Mouse (Mus musculus) heart, embryonic 16.5 days (tissue): Measurements from ENCODE around the gene Isg15. TPM values are rescaled to one million over a fixed set of nuclear protein-coding genes. Genes with fewer than 3 reads are reported as not detected.
A peak's percentile ranks its signal among the peaks of the same experiment; 100 is the strongest.
"Not testable (repeated sequence)": the region's sequence is repeated elsewhere in the genome, so short reads cannot be mapped to it uniquely, and the experiment has no call there.

ENCODE experiments used
- ATAC-seq: fragments of 200-750 bp; cut with Nextera tagmentation; replicated peaks from 2 replicates; pipeline ENCODE4 v1.8.0; 2017; ENCODE audit warnings: moderate number of reproducible peaks; ENCODE audit not compliant: insufficient read depth, low FRiP score; ENCODE audit errors: extremely low read depth
- H3K27ac ChIP-seq: fragments of 300-500 bp; sonication (generic); 2 replicates; pipeline ENCODE4 v1.5.1; 2014; ENCODE audit warnings: mild to moderate bottlenecking, low read length, control low read depth, moderate library complexity
- H3K27me3 ChIP-seq: fragments of 300-500 bp; sonication (generic); 2 replicates; pipeline ENCODE4 v1.6.1; 2014; ENCODE audit warnings: low read length, mixed read lengths; ENCODE audit not compliant: control insufficient read depth, insufficient read depth
- H3K36me3 ChIP-seq: fragments of 300-500 bp; sonication (generic); 2 replicates; pipeline ENCODE4 v1.6.1; 2014; ENCODE audit not compliant: control insufficient read depth, insufficient read depth
- H3K4me1 ChIP-seq: fragments of 300-500 bp; sonication (generic); 2 replicates; pipeline ENCODE4 v1.6.1; 2014; ENCODE audit warnings: low read length, mixed read lengths; ENCODE audit not compliant: control insufficient read depth, insufficient read depth
- H3K4me2 ChIP-seq: fragments of 300-500 bp; sonication (generic); 2 replicates; pipeline ENCODE4 v1.6.1; 2014; ENCODE audit warnings: low read depth, mild to moderate bottlenecking, control low read depth, low read length
- H3K4me3 ChIP-seq: fragments of 300-500 bp; sonication (generic); 2 replicates; pipeline ENCODE4 v1.5.1; 2014; ENCODE audit warnings: mild to moderate bottlenecking, control low read depth, low read length
- H3K9ac ChIP-seq: fragments of 300-500 bp; sonication (generic); 2 replicates; pipeline ENCODE4 v1.6.1; 2014; ENCODE audit warnings: low read length, control low read depth
- H3K9me3 ChIP-seq: fragments of 300-500 bp; sonication (generic); replicated peaks from 2 replicates; pipeline ENCODE4 v1.6.1; 2016; ENCODE audit warnings: low read length; ENCODE audit not compliant: control insufficient read depth
- WGBS: fragments of 180-500 bp; shearing (Covaris S2); extraction: QIAGEN DNeasy Blood & Tissue Kit; methylation state at CpG from one replicate; pipeline ENCODE4 v1.1.7; 2014; 5-methylcytosine and 5-hydroxymethylcytosine counted together
- microRNA-seq: library from miRNA; unstranded; fragments of <30 nt; microRNA quantifications from one replicate; pipeline ENCODE4, GENCODE M21; 2017
- polyA plus RNA-seq: library from polyadenylated mRNA; unstranded; fragments of >200 nt; fragmentation: Nextera tagmentation; extraction: Ambion mirVana; gene quantifications from 2 replicates; pipeline ENCODE4 v1.2.1, GENCODE M21; 2015

The Isg15 gene
- polyA plus RNA-seq, 1 experiment from 2014 or later, result 9.1 TPM

DNA sequence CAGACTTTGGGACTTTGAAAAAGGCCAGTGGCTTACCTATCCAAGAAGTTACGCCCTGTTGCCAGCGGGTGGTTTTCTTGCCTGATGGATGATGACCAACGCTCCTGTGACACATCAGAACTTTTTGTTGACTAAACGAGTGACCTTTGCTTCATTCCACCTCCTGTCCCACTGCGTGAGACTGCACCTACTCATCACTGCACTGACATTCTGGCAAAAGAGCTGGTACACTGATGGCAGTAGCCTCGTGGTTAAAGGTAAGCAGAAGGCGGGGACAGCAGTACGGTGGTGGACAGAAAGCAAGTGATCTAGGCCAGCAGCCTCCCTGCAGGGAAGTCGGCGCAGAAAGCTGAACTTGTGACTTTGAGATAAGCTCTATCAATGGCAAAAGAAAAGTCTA lies 49.7 kb downstream of the Isg15 start:
- not testable (repeated sequence) for H3K27me3 ChIP-seq, H3K4me3 ChIP-seq, H3K36me3 ChIP-seq, H3K4me2 ChIP-seq, ATAC-seq, H3K27ac ChIP-seq, H3K9ac ChIP-seq, H3K4me1 ChIP-seq, H3K9me3 ChIP-seq
- WGBS, result 71% methylated on average over 10 of the region's 10 CpGs

Small RNA genes lying within 50 kb of the gene (microRNA-seq; reads per million reads assigned to microRNA genes)
- 2.0 reads per million, percentile 4 among the genes with 10 or more reads in this experiment for gene Mir7658

Other genes starting within 250 kb of the Isg15 start
- gene C1qtnf12, start 238.5 kb downstream of the Isg15 start, polyA plus RNA-seq, result 23.1 and 28.9 TPM in 2 replicates
- gene B3galt6, start 208.2 kb downstream of the Isg15 start, polyA plus RNA-seq, result 8.6 and 9.1 TPM in 2 replicates
- 122 and 128 TPM in 2 replicates for gene Sdf4, start 207.9 kb downstream of the Isg15 start, polyA plus RNA-seq
- gene Tnfrsf4, start 187.0 kb downstream of the Isg15 start, polyA plus RNA-seq, result 0.95 and 1.5 TPM in 2 replicates
- 2.3 and 2.6 TPM in 2 replicates for gene Tnfrsf18, start 174.7 kb downstream of the Isg15 start, polyA plus RNA-seq
- gene Ttll10, start 141.4 kb downstream of the Isg15 start, polyA plus RNA-seq, result 0.33 and 0.37 TPM in 2 replicates
- 17.3 and 17.4 TPM in 2 replicates for gene 9430015G10Rik, start 90.8 kb downstream of the Isg15 start, polyA plus RNA-seq
- gene Rnf223, start 70.3 kb downstream of the Isg15 start, polyA plus RNA-seq, result 0.18 and 0.19 TPM in 2 replicates
- 34.4 and 48.5 TPM in 2 replicates for gene Agrn, start 3.3 kb downstream of the Isg15 start, polyA plus RNA-seq
- gene AW011738, start 2.5 kb upstream of the Isg15 start, polyA plus RNA-seq, result 4.2 and 5.6 TPM in 2 replicates
- gene Perm1, start 15.1 kb upstream of the Isg15 start, polyA plus RNA-seq, result 16.3 and 16.8 TPM in 2 replicates
- gene Plekhn1, start 34.0 kb upstream of the Isg15 start, polyA plus RNA-seq, result 13.8 and 17.5 TPM in 2 replicates
- gene Noc2l, start 35.2 kb upstream of the Isg15 start, polyA plus RNA-seq, result 37.4 and 38.1 TPM in 2 replicates
- 0.26 and 0.60 TPM in 2 replicates for gene Samd11, start 54.8 kb upstream of the Isg15 start, polyA plus RNA-seq
- gene Vmn2r-ps159, start 130.3 kb upstream of the Isg15 start, polyA plus RNA-seq, result not detected in 2 replicates